ENCODE assay signal across 27 mouse cellular contexts in genomic region chr3:30748316-30748715, GRCm38 (mm10). TPM values are rescaled to one million over a fixed set of nuclear protein-coding genes. Genes with fewer than 3 reads are reported as not detected.
"Had no signal": no experiment of that assay in that cellular context is flagged by ENCODE, and none has a peak within 500 bp of the region (broad histone marks: within the 10 kb centered on the region; RNA-seq: fewer than 3 reads in every experiment).

No protein-coding gene starts in this region.

- H3K9ac ChIP-seq: liver, embryonic 13.5 days; liver, embryonic 15.5 days; liver, postnatal 0 days; lung, embryonic 15.5 days; midbrain, embryonic 12.5 days; neural tube, embryonic 12.5 days; stomach, embryonic 15.5 days had no signal

- H3K27ac ChIP-seq: liver, embryonic 13.5 days; liver, embryonic 15.5 days; lung, embryonic 15.5 days; macrophage; midbrain, embryonic 12.5 days; neural tube, embryonic 12.5 days; stomach, embryonic 15.5 days; stomach, postnatal 0 days had no signal

- H3K4me2 ChIP-seq: liver, embryonic 11.5 days; liver, embryonic 13.5 days; liver, embryonic 15.5 days; lung, embryonic 15.5 days; midbrain, embryonic 12.5 days; neural tube, embryonic 12.5 days; stomach, embryonic 15.5 days had no signal

- H3K36me3 ChIP-seq: liver, embryonic 13.5 days; liver, embryonic 15.5 days; lung, embryonic 15.5 days; midbrain, embryonic 12.5 days; neural tube, embryonic 12.5 days; stomach, embryonic 15.5 days had no signal

- DNase-seq: liver, embryonic 13.5 days; liver, postnatal 0 days; lung, adult 2 months; lung, postnatal 14 days; lung, postnatal 36 days; midbrain, embryonic 14.5 days; right cerebral cortex, postnatal 14 days; thymus, adult 2 months; thymus, postnatal 25 days; thymus, postnatal 4 days had no signal

- ATAC-seq: liver, postnatal 0 days; midbrain, embryonic 16.5 days had no signal

- H3K4me3 ChIP-seq: liver, embryonic 13.5 days; liver, embryonic 15.5 days; lung, embryonic 15.5 days; megakaryocyte, embryonic 14.5 days; midbrain, embryonic 12.5 days; myocyte; neural tube, embryonic 12.5 days; stomach, embryonic 15.5 days had no signal

- H3K4me1 ChIP-seq: liver, embryonic 13.5 days; liver, embryonic 15.5 days; lung, embryonic 15.5 days; megakaryocyte, embryonic 14.5 days; midbrain, embryonic 12.5 days; neural tube, embryonic 12.5 days had no signal

- H3K9me3 ChIP-seq: liver, embryonic 13.5 days; liver, embryonic 15.5 days; lung, embryonic 15.5 days; midbrain, embryonic 12.5 days; neural tube, embryonic 12.5 days; stomach, embryonic 15.5 days had no signal

- H3K27me3 ChIP-seq: liver, embryonic 13.5 days; liver, embryonic 15.5 days; lung, embryonic 15.5 days; midbrain, embryonic 12.5 days; neural tube, embryonic 12.5 days; stomach, embryonic 15.5 days had no signal

RNA-seq across cellular contexts. Expression of gene Samd7, which starts 2.2 kb away (rescaled TPM):
- total RNA-seq: megakaryocyte progenitor cell, adult 5-6 weeks; neutrophil, adult 5-6 weeks had no signal
- polyA plus RNA-seq: liver, embryonic 11.5 days; lung, adult 2 months; lung, embryonic 15.5 days; macrophage; midbrain, embryonic 12.5 days; midbrain, embryonic 14.5 days; myocyte; neural tube, embryonic 12.5 days; neural tube, embryonic 14.5 days; stomach, embryonic 15.5 days; stomach, postnatal 0 days; thymus, adult 2 months; urinary bladder, adult 2 months had no signal

RNA-seq across cellular contexts. Expression of gene Lrrc31, which starts 48.7 kb away (rescaled TPM):
- total RNA-seq: megakaryocyte progenitor cell, adult 5-6 weeks; neutrophil, adult 5-6 weeks had no signal
- polyA plus RNA-seq: liver, embryonic 11.5 days; liver, embryonic 13.5 days; liver, embryonic 15.5 days; macrophage; midbrain, embryonic 12.5 days; midbrain, embryonic 14.5 days; myocyte; neural tube, embryonic 12.5 days; neural tube, embryonic 14.5 days; spleen, adult 2 months; testis, adult 2 months had no signal
